Mouse (Mus musculus) T-cell, adult 2 months (primary cell): Measurements from ENCODE around the gene Olfr455.

ENCODE experiments used
- DNase-seq: peaks from one replicate; pipeline ENCODE4 v3.0.0; 2022; ENCODE audit warnings: low spot score

Gene Olfr455

DNA sequence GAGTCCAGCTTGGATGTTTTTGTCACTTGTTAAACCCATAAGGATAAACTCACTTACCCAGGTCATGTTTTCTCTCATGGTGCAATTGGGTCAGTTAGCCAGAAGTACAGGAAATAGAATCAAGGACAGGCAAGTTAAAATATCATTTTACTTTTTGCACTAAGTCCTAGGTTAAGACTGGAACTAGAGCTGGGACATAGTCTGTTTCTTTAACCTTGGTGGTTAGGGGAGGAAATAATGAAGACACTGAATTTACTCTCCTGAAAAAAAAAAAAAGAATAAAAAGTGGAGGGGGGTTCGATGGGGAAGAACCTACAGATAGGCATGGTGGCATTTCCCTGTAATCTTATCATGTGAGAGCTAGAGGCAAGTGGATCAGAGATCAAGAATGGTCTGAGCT, 60.3 kb downstream of the Olfr455 start, which contains the start of gene Olfr456:
Gene Olfr456, minus strand, starts transcription at position 101 of the 400 bp plus-strand sequence.
- no peak for DNase-seq
